In genomic region chr16:32164396-32165027, GRCm38 (mm10) we compare ENCODE assay signal across 8 mouse cellular contexts. TPM values are rescaled to one million over a fixed set of nuclear protein-coding genes. Genes with fewer than 3 reads are reported as not detected.
DNase-seq lines count a peak whose midpoint lies in the region; ATAC-seq and TF ChIP-seq lines count a peak whose summit lies in the region.

No protein-coding gene starts in this region.

- DNase-seq in heart, adult 2 months = peak; percentile 42 to 48
- no peak for DNase-seq in heart, adult 11 months
- DNase-seq in heart, postnatal 10 days = peak; percentile 18 to 25
- DNase-seq in liver, postnatal 0 days = no peak
- peak; percentile 39 for DNase-seq in splenic B cell, adult 2 months (ENCODE audit: low read depth, low spot score)
- no peak for DNase-seq in left cerebral cortex, postnatal 4 days
- DNase-seq in gastrocnemius, postnatal 10 days = no peak

- TF ChIP-seq POLR2A in heart, adult 2 months (IDR thresholded peaks at IDR 0.05; ENCODE audit: insufficient read depth, low read depth, low read length) = 0 out of 2 replicates have a peak, but pooled peaks have one; percentile 2
- TF ChIP-seq POLR2A in bone marrow macrophage, adult 2 months (IDR thresholded peaks at IDR 0.05; ENCODE audit: borderline replicate concordance, low read depth, low read length) = no peak

- intact Hi-C loops in heart, adult 2 months (cut with DNase I) = loop anchor here (2.0 kb wide), 1 partner anchor 48 kb away; no protein-coding TSS in a partner anchor
- intact Hi-C loops in heart, postnatal 10 days (cut with DNase I) = loop anchor here (2.0 kb wide), 2 partner anchors 38 to 50 kb away; no protein-coding TSS in a partner anchor
- intact Hi-C loops in left cerebral cortex, postnatal 4 days (cut with DNase I) = no loop called here

- no peak for TF ChIP-seq CTCF in heart, adult 2 months (IDR thresholded peaks at IDR 0.05)
- TF ChIP-seq CTCF in bone marrow macrophage, adult 2 months (IDR thresholded peaks at IDR 0.05; ENCODE audit: low read depth, low read length) = no peak
- TF ChIP-seq CTCF in liver, postnatal 0 days (IDR thresholded peaks at IDR 0.05; ENCODE audit: low read depth) = no peak

- H3K9ac ChIP-seq in heart, adult 2 months (ENCODE audit: low read depth, low read length) = peak overlapping the region; percentile 91
- H3K9ac ChIP-seq in liver, postnatal 0 days (replicated peaks) = peak overlapping the region; percentile 81

- no peaks in the 10 kb centered on the region for H3K9me3 ChIP-seq in liver, postnatal 0 days (ENCODE audit: low read length)

- H3K36me3 ChIP-seq in heart, adult 2 months (ENCODE audit: control insufficient read depth, insufficient read depth, low read length) = no peaks in the 10 kb centered on the region
- no peaks in the 10 kb centered on the region; the same call in 1 of the 2 replicates for H3K36me3 ChIP-seq in liver, postnatal 0 days (replicated peaks; ENCODE audit: insufficient read depth, low read length)
- H3K36me3 ChIP-seq in splenic B cell, adult 2 months (ENCODE audit: control insufficient read depth, insufficient read depth, low read length, poor library complexity, severe bottlenecking) = no peaks in the 10 kb centered on the region

- TF ChIP-seq EP300 in heart, adult 2 months (IDR thresholded peaks at IDR 0.05; ENCODE audit: insufficient read depth, low read depth, low read length) = no peak
- no peak for TF ChIP-seq EP300 in liver, postnatal 0 days (IDR thresholded peaks at IDR 0.05; ENCODE audit: low read depth)

- H3K4me1 ChIP-seq in heart, adult 2 months (ENCODE audit: control insufficient read depth, insufficient read depth, low read length) = peaks cover 2% of the 10 kb centered on the region
- peaks cover 36% of the 10 kb centered on the region for H3K4me1 ChIP-seq in bone marrow macrophage, adult 2 months (ENCODE audit: control insufficient read depth, insufficient read depth, low read length)
- H3K4me1 ChIP-seq in liver, postnatal 0 days (ENCODE audit: insufficient read depth) = peaks cover 21% of the 10 kb centered on the region

- no peaks in the 10 kb centered on the region; the same call in 1 of the 2 replicates for H3K79me2 ChIP-seq in heart, adult 2 months (replicated peaks; ENCODE audit: control insufficient read depth, insufficient read depth, low read length)

- H3K27me3 ChIP-seq in heart, adult 2 months (ENCODE audit: control insufficient read depth, insufficient read depth, low read length) = no peaks in the 10 kb centered on the region
- H3K27me3 ChIP-seq in liver, postnatal 0 days (ENCODE audit: insufficient read depth, low read length) = no peaks in the 10 kb centered on the region
- H3K27me3 ChIP-seq in splenic B cell, adult 2 months (ENCODE audit: control insufficient read depth, insufficient read depth, low read length, poor library complexity, severe bottlenecking) = no peaks in the 10 kb centered on the region

- peak overlapping the region; percentile 73 for H3K27ac ChIP-seq in heart, adult 2 months
- peak overlapping the region; percentile 97 for H3K27ac ChIP-seq in bone marrow macrophage, adult 2 months (ENCODE audit: insufficient read depth, low read depth, low read length)
- peak overlapping the region; percentile 85 for H3K27ac ChIP-seq in liver, postnatal 0 days (ENCODE audit: low read depth)

- ATAC-seq in liver, postnatal 0 days = peak; percentile 25; the same call in 1 of the 2 replicates

- peak overlapping the region; percentile 54 for H3K4me3 ChIP-seq in heart, adult 2 months
- H3K4me3 ChIP-seq in bone marrow macrophage, adult 2 months (ENCODE audit: insufficient read depth, low read length) = peak overlapping the region; percentile 77
- H3K4me3 ChIP-seq in liver, postnatal 0 days (ENCODE audit: low read depth, low read length) = peak overlapping the region; percentile 73

- 46% methylated on average over 19 of the region's 19 CpGs for WGBS in heart, adult 2 months
- WGBS in liver, postnatal 0 days (ENCODE audit: insufficient replicate concordance) = 30% methylated on average over 19 of the region's 19 CpGs

- peak overlapping the region; percentile 78 for H3K4me2 ChIP-seq in liver, postnatal 0 days (ENCODE audit: low read depth, low read length)

RNA-seq across cellular contexts. Expression of gene Nrros, which starts 0.9 kb away (rescaled TPM):
- 1 to 10 TPM; 3.9 to 4.7 TPM for total RNA-seq in heart, adult 2 months (2021)
- 9.1 and 9.5 TPM in 2 replicates for polyA plus RNA-seq in heart, adult 2 months (2012; rRNA removed)
- polyA plus RNA-seq in bone marrow macrophage, adult 2 months (2012; ENCODE audit: insufficient read depth, insufficient read length, missing spikeins) = 227 and 230 TPM in 2 replicates
- total RNA-seq in heart, postnatal 10 days (2021) = 1 to 10 TPM; 5.7 to 6.8 TPM
- polyA plus RNA-seq in liver, postnatal 0 days (2015; fragmentation: Nextera tagmentation; extraction: Ambion mirVana) = 18.5 and 20.5 TPM in 2 replicates
- total RNA-seq in left cerebral cortex, postnatal 4 days (2021) = 1 to 10 TPM; 5.7 to 5.9 TPM
- total RNA-seq in gastrocnemius, postnatal 10 days (2021) = 1 to 10 TPM; 7.4 to 9.0 TPM

RNA-seq across cellular contexts. Expression of gene Bex6, which starts 15.1 kb away (rescaled TPM):
- total RNA-seq in heart, adult 2 months (2021) = not detected
- polyA plus RNA-seq in heart, adult 2 months (2012; rRNA removed) = not detected in 2 replicates
- 1.4 and 1.9 TPM in 2 replicates for polyA plus RNA-seq in bone marrow macrophage, adult 2 months (2012; ENCODE audit: insufficient read depth, insufficient read length, missing spikeins)
- not detected for total RNA-seq in heart, postnatal 10 days (2021)
- 0.94 and 1.2 TPM in 2 replicates for polyA plus RNA-seq in liver, postnatal 0 days (2015; fragmentation: Nextera tagmentation; extraction: Ambion mirVana)
- total RNA-seq in left cerebral cortex, postnatal 4 days (2021) = not detected
- under 1 TPM in 1 of 2 experiments, not detected in 1; 0.47 TPM for total RNA-seq in gastrocnemius, postnatal 10 days (2021)

Comparison
In these comparisons a context has a peak if more than half of its experiments do, and no peak if none do; other contexts are left out.
1. DNase-seq: peak in heart, adult 2 months (2 of 2), heart, postnatal 10 days (2 of 2) and splenic B cell, adult 2 months (single experiment); none in heart, adult 11 months (single experiment), liver, postnatal 0 days (single experiment), left cerebral cortex, postnatal 4 days (single experiment) and gastrocnemius, postnatal 10 days (single experiment).
2. Peak in every context shown above with its lines, with median percentiles within 50 percentile points of each other: H3K27ac ChIP-seq and H3K4me3 ChIP-seq.